Mouse (Mus musculus) adrenal gland, postnatal 4 days (tissue): Measurements from ENCODE around the gene Flg2. TPM values are rescaled to one million over a fixed set of nuclear protein-coding genes. Genes with fewer than 3 reads are reported as not detected.

Experiments
- DNase-seq, 2 experiments: peaks; one replicate each; pipeline ENCODE4 v3.0.0; 2021 to 2022; ENCODE audit warnings: low spot score in 2 of 2, mixed read lengths in 2 of 2
- long read RNA-seq, 2 experiments: library from polyadenylated mRNA; stranded (forward); transcript quantifications; one replicate each; pipeline ENCODE4 v2.0.0; 2021
- total RNA-seq, 2 experiments: library from RNA; stranded (reverse); gene quantifications; 2 replicates each; pipeline ENCODE4 v1.2.3; 2021

The Flg2 gene
- total RNA-seq, result not detected
- long read RNA-seq, experiment 1, result 0 reads
- long read RNA-seq, experiment 2, result 0 reads

- no peak for DNase-seq
Measured at GRCm38 (mm10) chr3:93196978-93197377, at the start of gene Flg2. Gene Flg2 (plus strand): TSS chr3:93197278.

DNA sequence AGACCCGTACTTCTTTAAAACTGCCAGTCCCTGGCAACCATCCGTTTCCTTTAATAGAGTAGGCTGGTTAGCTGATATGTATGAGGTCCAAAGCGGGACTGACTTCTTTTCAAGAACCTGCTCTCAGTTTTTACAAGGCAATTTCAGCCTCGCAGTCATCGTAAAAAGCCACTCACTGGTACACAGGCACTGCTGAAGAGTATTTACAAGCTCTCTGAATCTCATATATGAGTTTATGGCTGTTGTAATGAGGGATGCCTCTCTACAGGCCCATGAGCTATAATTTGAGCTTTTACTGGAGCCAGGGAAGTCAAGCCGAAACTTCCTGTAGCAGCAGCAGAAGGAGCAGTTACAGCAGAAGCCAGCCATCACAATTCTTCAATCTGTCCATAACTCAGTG lies 34.6 kb upstream of the Flg2 start:
- no peak for DNase-seq

- no peak for DNase-seq
Measured at GRCm38 (mm10) chr3:93162996-93163592, 34.0 kb upstream of the Flg2 start.

DNA sequence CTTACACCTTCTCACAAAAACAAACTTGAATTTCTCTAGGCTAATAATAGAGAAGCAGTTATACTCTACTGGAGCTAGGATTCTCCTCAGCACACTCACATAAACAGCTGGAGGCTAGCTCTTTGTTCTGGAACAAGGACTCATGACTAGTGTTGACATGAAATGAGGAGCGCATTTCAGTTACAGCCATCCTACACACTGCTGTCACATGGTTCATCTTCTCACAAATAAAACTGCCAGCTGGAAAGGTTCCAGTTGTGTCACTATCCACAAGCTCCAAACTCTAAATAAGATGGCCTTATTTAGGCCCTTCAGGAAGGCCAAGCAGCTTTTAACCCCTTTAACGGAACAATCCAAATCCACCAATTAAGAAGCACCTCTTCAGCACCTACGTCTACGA lies 16.2 kb upstream of the Flg2 start:
- no peak for DNase-seq

- no peak for DNase-seq
Measured at GRCm38 (mm10) chr3:93201955-93202354, 4.9 kb downstream of the Flg2 start.

DNA sequence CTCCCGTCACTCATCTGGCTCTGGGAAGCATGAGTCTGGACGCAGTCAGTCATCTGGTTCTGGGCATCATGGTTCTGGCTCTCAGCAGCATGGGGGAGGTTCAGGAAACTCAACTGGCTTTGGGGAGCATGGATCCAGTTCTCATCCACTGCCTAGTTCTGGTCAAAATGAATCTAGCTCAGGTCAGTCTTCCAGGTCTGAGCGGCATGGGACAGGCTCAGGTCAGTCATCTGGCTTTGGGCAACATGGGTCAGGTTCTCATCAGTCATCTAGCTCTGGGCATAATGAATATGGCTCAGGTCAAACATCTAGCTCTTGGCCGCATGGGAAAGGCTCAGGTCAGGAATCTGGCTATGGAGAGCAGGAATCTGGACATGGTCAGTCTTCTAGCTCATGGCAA lies 5.4 kb downstream of the Flg2 start:
- no peak for DNase-seq

Other genes with a start within 250 kb of the Flg2 start
- not detected for gene Lce3d, start 239.9 kb upstream of the Flg2 start, total RNA-seq
- gene Lce3e, start 230.2 kb upstream of the Flg2 start, total RNA-seq, result not detected
- gene Lce3f, start 205.1 kb upstream of the Flg2 start, total RNA-seq, result not detected
- gene Crct1, start 181.6 kb upstream of the Flg2 start, total RNA-seq, result not detected
- gene Lce1m, start 178.2 kb upstream of the Flg2 start, total RNA-seq, result not detected
- not detected for gene Gm4858, start 128.5 kb upstream of the Flg2 start, total RNA-seq
- not detected for gene Crnn, start 52.5 kb upstream of the Flg2 start, total RNA-seq
- not detected for gene Flg, start 76.2 kb downstream of the Flg2 start, total RNA-seq
- gene Hrnr, start 122.5 kb downstream of the Flg2 start, total RNA-seq, result not detected
- not detected for gene Rptn, start 196.4 kb downstream of the Flg2 start, total RNA-seq
- under 1 TPM; 0.59 to 0.98 TPM for gene Tchh, start 245.1 kb downstream of the Flg2 start, total RNA-seq